Mouse (Mus musculus): ENCODE measurements around the gene Rtl9. TPM values are rescaled to one million over a fixed set of nuclear protein-coding genes. Genes with fewer than 3 reads are reported as not detected.

Rtl9 gene
- 0.07 and 0.16 TPM in 2 replicates for polyA plus RNA-seq (2016; fragmentation: Nextera tagmentation; extraction: Ambion mirVana)

GRCm38 (mm10) chrX:143099044-143099754, at the start of gene Rtl9:
TSS of gene Rtl9 (plus strand) at chrX:143099594.
- Histone ChIP-seq H3K9me3 (no peaks in the 10 kb centered on the region), H3K27me3 (ENCODE audit: insufficient read depth, poor library complexity, severe bottlenecking) (peaks cover 22% of the 10 kb centered on the region; the same call in 1 of the 2 replicates), H3K4me3 (no peak within 1 kb of the TSS), H3K4me1 (no peaks in the 10 kb centered on the region), H3K36me3 (no peaks in the 10 kb centered on the region), H3K27ac (no peak within 1 kb of the TSS)
- no peak for DNase-seq (ENCODE audit: low spot score)
- WGBS, result 95% methylated on average over 1 of the region's 1 CpGs

- Histone ChIP-seq H3K4me3 (no peak overlapping the region), H3K36me3 (no peaks in the 10 kb centered on the region), H3K27ac (no peak overlapping the region), H3K4me1 (no peaks in the 10 kb centered on the region), H3K9me3 (no peaks in the 10 kb centered on the region), H3K27me3 (ENCODE audit: insufficient read depth, poor library complexity, severe bottlenecking) (no peaks in the 10 kb centered on the region; the same call in 1 of the 2 replicates)
- no peak for DNase-seq (ENCODE audit: low spot score)
Observed at GRCm38 (mm10) chrX:143051478-143051877, 47.9 kb upstream of the Rtl9 start.

- Histone ChIP-seq H3K9me3 (no peaks in the 10 kb centered on the region), H3K4me1 (no peaks in the 10 kb centered on the region), H3K27me3 (ENCODE audit: insufficient read depth, poor library complexity, severe bottlenecking) (no peaks in the 10 kb centered on the region; the same call in 1 of the 2 replicates), H3K4me3 (no peak overlapping the region), H3K27ac (no peak overlapping the region), H3K36me3 (no peaks in the 10 kb centered on the region)
- 67% methylated on average over 4 of the region's 4 CpGs for WGBS
- DNase-seq (ENCODE audit: low spot score), result no peak
Observed at GRCm38 (mm10) chrX:143051921-143052320, 47.5 kb upstream of the Rtl9 start.

GRCm38 (mm10) chrX:143058829-143059228, 40.6 kb upstream of the Rtl9 start:
- WGBS, result 14% methylated on average over 12 of the region's 12 CpGs
- Histone ChIP-seq H3K4me1 (no peaks in the 10 kb centered on the region), H3K27ac (no peak overlapping the region), H3K36me3 (no peaks in the 10 kb centered on the region), H3K27me3 (ENCODE audit: insufficient read depth, poor library complexity, severe bottlenecking) (peaks cover 24% of the 10 kb centered on the region; the same call in 1 of the 2 replicates), H3K4me3 (peak overlapping the region; percentile 40), H3K9me3 (no peaks in the 10 kb centered on the region)
- peak; percentile 83 for DNase-seq (ENCODE audit: low spot score)

- Histone ChIP-seq H3K9me3 (no peaks in the 10 kb centered on the region), H3K4me1 (no peaks in the 10 kb centered on the region), H3K36me3 (no peaks in the 10 kb centered on the region), H3K27me3 (ENCODE audit: insufficient read depth, poor library complexity, severe bottlenecking) (peaks cover 32% of the 10 kb centered on the region; the same call in 1 of the 2 replicates), H3K4me3 (no peak overlapping the region), H3K27ac (no peak overlapping the region)
- WGBS, result 70% methylated on average over 11 of the region's 11 CpGs
- no peak for DNase-seq (ENCODE audit: low spot score)
Observed at GRCm38 (mm10) chrX:143062641-143063355, 36.6 kb upstream of the Rtl9 start.

- no peaks in the 10 kb centered on the region for H3K9me3 ChIP-seq
- DNase-seq (ENCODE audit: low spot score), result no peak
- H3K27me3 ChIP-seq (ENCODE audit: insufficient read depth, poor library complexity, severe bottlenecking), result peaks cover 36% of the 10 kb centered on the region; the same call in 1 of the 2 replicates
- no peaks in the 10 kb centered on the region for H3K36me3 ChIP-seq
- no peak overlapping the region for H3K27ac ChIP-seq
- H3K4me3 ChIP-seq, result no peak overlapping the region
- 49% methylated on average over 7 of the region's 7 CpGs for WGBS
- no peaks in the 10 kb centered on the region for H3K4me1 ChIP-seq
Observed at GRCm38 (mm10) chrX:143063780-143064179, 35.6 kb upstream of the Rtl9 start.

- no peak for DNase-seq (ENCODE audit: low spot score)
- Histone ChIP-seq H3K4me3 (no peak overlapping the region), H3K4me1 (no peaks in the 10 kb centered on the region), H3K27me3 (ENCODE audit: insufficient read depth, poor library complexity, severe bottlenecking) (peaks cover 38% of the 10 kb centered on the region; the same call in 1 of the 2 replicates), H3K9me3 (no peaks in the 10 kb centered on the region), H3K36me3 (no peaks in the 10 kb centered on the region), H3K27ac (no peak overlapping the region)
- 77% methylated on average over 9 of the region's 9 CpGs for WGBS
Observed at GRCm38 (mm10) chrX:143064288-143064687, 35.1 kb upstream of the Rtl9 start.

- Histone ChIP-seq H3K9me3 (no peaks in the 10 kb centered on the region), H3K27me3 (ENCODE audit: insufficient read depth, poor library complexity, severe bottlenecking) (peaks cover 24% of the 10 kb centered on the region; the same call in 1 of the 2 replicates), H3K36me3 (no peaks in the 10 kb centered on the region), H3K27ac (no peak overlapping the region), H3K4me1 (no peaks in the 10 kb centered on the region), H3K4me3 (no peak overlapping the region)
- WGBS, result 63% methylated on average over 17 of the region's 17 CpGs
- DNase-seq (ENCODE audit: low spot score), result no peak
Observed at GRCm38 (mm10) chrX:143066320-143067114, 32.9 kb upstream of the Rtl9 start.

- H3K4me1 ChIP-seq, result no peaks in the 10 kb centered on the region
- no peaks in the 10 kb centered on the region for H3K36me3 ChIP-seq
- H3K27ac ChIP-seq, result no peak overlapping the region
- H3K4me3 ChIP-seq, result no peak overlapping the region
- DNase-seq (ENCODE audit: low spot score), result no peak
- 89% methylated on average over 1 of the region's 1 CpGs for WGBS
- no peaks in the 10 kb centered on the region for H3K9me3 ChIP-seq
- H3K27me3 ChIP-seq (ENCODE audit: insufficient read depth, poor library complexity, severe bottlenecking), result peaks cover 30% of the 10 kb centered on the region; the same call in 1 of the 2 replicates
Observed at GRCm38 (mm10) chrX:143067115-143067514, 32.3 kb upstream of the Rtl9 start.

- WGBS, result 70% methylated on average over 5 of the region's 5 CpGs
- Histone ChIP-seq H3K27ac (no peak overlapping the region), H3K36me3 (no peaks in the 10 kb centered on the region), H3K27me3 (ENCODE audit: insufficient read depth, poor library complexity, severe bottlenecking) (peaks cover 32% of the 10 kb centered on the region; the same call in 1 of the 2 replicates), H3K4me3 (no peak overlapping the region), H3K4me1 (no peaks in the 10 kb centered on the region), H3K9me3 (no peaks in the 10 kb centered on the region)
- no peak for DNase-seq (ENCODE audit: low spot score)
Observed at GRCm38 (mm10) chrX:143067576-143067975, 31.8 kb upstream of the Rtl9 start.

- Histone ChIP-seq H3K36me3 (no peaks in the 10 kb centered on the region), H3K4me1 (no peaks in the 10 kb centered on the region), H3K27ac (no peak overlapping the region; the same call in 1 of the 2 replicates), H3K27me3 (ENCODE audit: insufficient read depth, poor library complexity, severe bottlenecking) (peaks cover 76% of the 10 kb centered on the region), H3K9me3 (no peaks in the 10 kb centered on the region), H3K4me3 (peak overlapping the region; percentile 50)
- no peak for DNase-seq (ENCODE audit: low spot score)
- WGBS, result 15% methylated on average over 23 of the region's 23 CpGs
Observed at GRCm38 (mm10) chrX:143080458-143081336, 18.7 kb upstream of the Rtl9 start.

GRCm38 (mm10) chrX:143082732-143083131, 16.7 kb upstream of the Rtl9 start:
- Histone ChIP-seq H3K4me3 (no peak overlapping the region), H3K36me3 (no peaks in the 10 kb centered on the region), H3K27me3 (ENCODE audit: insufficient read depth, poor library complexity, severe bottlenecking) (peaks cover 84% of the 10 kb centered on the region), H3K27ac (no peak overlapping the region), H3K9me3 (no peaks in the 10 kb centered on the region), H3K4me1 (no peaks in the 10 kb centered on the region)
- WGBS, result 60% methylated on average over 1 of the region's 1 CpGs
- DNase-seq (ENCODE audit: low spot score), result no peak
